Mouse (Mus musculus) embryonic facial prominence, embryonic 10.5 days (tissue): Measurements from ENCODE around the gene Tns1. TPM values are rescaled to one million over a fixed set of nuclear protein-coding genes. Genes with fewer than 3 reads are reported as not detected.

Source experiments
- DNase-seq: peaks from one replicate; pipeline ENCODE4 v3.0.0-alpha.2; 2017; ENCODE audit warnings: low spot score
- H3K27ac ChIP-seq: fragments of 300-500 bp; sonication (generic); replicated peaks from 2 replicates; pipeline ENCODE4 v1.5.1; 2016; ENCODE audit warnings: mild to moderate bottlenecking
- H3K27me3 ChIP-seq: fragments of 300-500 bp; sonication (generic); replicated peaks from 2 replicates; pipeline ENCODE4 v1.6.1; 2016; ENCODE audit warnings: low read depth, mild to moderate bottlenecking; ENCODE audit not compliant: poor library complexity, severe bottlenecking
- H3K36me3 ChIP-seq: fragments of 300-500 bp; sonication (generic); replicated peaks from 2 replicates; pipeline ENCODE4 v1.6.1; 2016; ENCODE audit warnings: mild to moderate bottlenecking, moderate library complexity
- H3K4me1 ChIP-seq: fragments of 300-500 bp; sonication (generic); 2 replicates; pipeline ENCODE4 v1.6.1; 2016
- H3K4me3 ChIP-seq: fragments of 300-500 bp; sonication (generic); 2 replicates; pipeline ENCODE4 v1.5.1; 2016; ENCODE audit warnings: mild to moderate bottlenecking, moderate library complexity
- H3K9me3 ChIP-seq: fragments of 300-500 bp; sonication (generic); 2 replicates; pipeline ENCODE4 v1.6.1; 2016; ENCODE audit warnings: mild to moderate bottlenecking
- WGBS: fragments of 180-500 bp; shearing (Covaris S2); methylation state at CpG from one replicate; pipeline ENCODE4 v1.1.7; 2016; 5-methylcytosine and 5-hydroxymethylcytosine counted together
- polyA plus RNA-seq: library from polyadenylated mRNA; unstranded; fragments of >200 nt; fragmentation: Nextera tagmentation; extraction: Ambion mirVana; gene quantifications from 2 replicates; pipeline ENCODE4 v1.2.1, GENCODE M21; 2016

Tns1 gene
- polyA plus RNA-seq, 1 experiment from 2014 or later = 27.4 TPM

DNA sequence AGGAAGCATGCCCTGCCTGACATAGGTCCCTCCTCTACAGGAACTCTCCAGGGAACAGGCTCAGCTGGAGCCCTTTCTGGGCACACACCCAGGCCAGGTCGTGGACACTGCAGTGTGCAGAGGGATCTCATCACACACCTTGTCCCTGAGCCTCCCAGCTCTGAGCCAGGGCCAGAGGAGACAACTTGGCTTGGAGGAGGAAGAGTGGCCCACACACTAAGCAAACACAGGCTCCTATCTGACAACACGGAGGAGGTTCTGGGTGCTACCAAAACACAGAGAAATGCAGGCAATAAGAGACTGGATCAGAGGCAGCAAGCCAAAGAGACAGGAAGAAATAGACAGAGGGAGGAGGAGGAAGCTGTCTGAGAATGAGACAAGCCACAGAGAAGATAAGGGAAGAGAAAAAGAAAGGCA is 42.7 kb downstream of the Tns1 start:
- H3K27ac ChIP-seq = peak overlapping the region; percentile 16; the same call in 1 of the 2 replicates
- DNase-seq = no peak
- no peaks in the 10 kb centered on the region for H3K9me3 ChIP-seq
- H3K27me3 ChIP-seq = no peaks in the 10 kb centered on the region
- peaks cover 55% of the 10 kb centered on the region for H3K4me1 ChIP-seq
- no peak overlapping the region for H3K4me3 ChIP-seq
- WGBS = 60% methylated on average over 2 of the region's 2 CpGs
- H3K36me3 ChIP-seq = peaks cover 25% of the 10 kb centered on the region

GRCm38 (mm10) chr1:74077353-74077752 is 46.9 kb downstream of the Tns1 start:
- Histone ChIP-seq H3K9me3 (no peaks in the 10 kb centered on the region), H3K36me3 (peaks cover 55% of the 10 kb centered on the region), H3K27me3 (no peaks in the 10 kb centered on the region), H3K27ac (no peak overlapping the region), H3K4me1 (peaks cover 28% of the 10 kb centered on the region), H3K4me3 (no peak overlapping the region)
- WGBS = 11% methylated on average over 2 of the region's 2 CpGs
- DNase-seq = peak; percentile 80

- Histone ChIP-seq H3K27me3 (no peaks in the 10 kb centered on the region), H3K36me3 (peaks cover 65% of the 10 kb centered on the region), H3K4me1 (peaks cover 19% of the 10 kb centered on the region), H3K4me3 (no peak overlapping the region), H3K27ac (no peak overlapping the region), H3K9me3 (no peaks in the 10 kb centered on the region)
- DNase-seq = no peak
- 85% methylated on average over 4 of the region's 4 CpGs for WGBS
Observed at GRCm38 (mm10) chr1:74076230-74076629, 48.0 kb downstream of the Tns1 start.

DNA sequence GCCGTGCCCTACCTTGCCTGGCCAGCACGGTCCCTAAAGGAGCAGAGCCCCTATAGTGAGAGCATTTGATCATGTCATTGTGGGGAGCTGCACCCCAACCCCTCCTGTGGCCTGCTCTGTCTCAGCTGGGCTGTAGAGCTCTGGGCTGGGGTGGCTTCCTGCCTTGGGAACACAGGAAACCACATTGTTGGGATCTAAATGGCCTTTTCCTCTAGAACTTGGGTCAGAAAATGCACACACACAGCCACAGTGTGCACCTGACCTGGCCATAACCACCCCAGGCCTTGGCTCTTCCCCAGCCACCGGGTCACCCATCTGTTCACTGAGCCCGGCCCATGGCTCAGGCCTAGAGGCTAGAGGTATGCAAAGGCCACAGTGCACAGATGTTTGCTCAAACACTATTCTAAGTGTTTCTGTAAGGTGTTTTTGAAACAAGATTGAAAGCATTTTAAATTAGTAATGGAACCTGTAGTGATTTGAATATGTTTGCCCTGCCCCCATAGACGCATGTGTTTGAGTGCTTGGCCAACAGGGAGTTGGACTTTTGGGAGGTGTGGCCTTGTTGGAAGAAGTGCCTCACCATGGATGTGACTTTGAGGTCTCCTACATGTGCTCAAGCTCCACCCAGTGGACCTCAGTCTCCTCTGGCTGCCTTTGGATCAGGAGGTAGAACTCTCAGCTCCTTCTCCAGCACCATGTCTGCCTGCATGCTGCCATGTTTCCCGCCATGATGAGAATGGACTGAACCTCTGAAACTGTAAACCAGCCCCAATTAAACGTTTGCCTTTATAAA is 49.4 kb downstream of the Tns1 start:
- H3K27me3 ChIP-seq = peaks cover 2% of the 10 kb centered on the region
- H3K27ac ChIP-seq = no peak overlapping the region
- WGBS = 89% methylated on average over 7 of the region's 7 CpGs
- no peak overlapping the region for H3K4me3 ChIP-seq
- H3K9me3 ChIP-seq = no peaks in the 10 kb centered on the region
- peaks cover 25% of the 10 kb centered on the region for H3K4me1 ChIP-seq
- no peak for DNase-seq
- peaks cover 71% of the 10 kb centered on the region for H3K36me3 ChIP-seq

DNA sequence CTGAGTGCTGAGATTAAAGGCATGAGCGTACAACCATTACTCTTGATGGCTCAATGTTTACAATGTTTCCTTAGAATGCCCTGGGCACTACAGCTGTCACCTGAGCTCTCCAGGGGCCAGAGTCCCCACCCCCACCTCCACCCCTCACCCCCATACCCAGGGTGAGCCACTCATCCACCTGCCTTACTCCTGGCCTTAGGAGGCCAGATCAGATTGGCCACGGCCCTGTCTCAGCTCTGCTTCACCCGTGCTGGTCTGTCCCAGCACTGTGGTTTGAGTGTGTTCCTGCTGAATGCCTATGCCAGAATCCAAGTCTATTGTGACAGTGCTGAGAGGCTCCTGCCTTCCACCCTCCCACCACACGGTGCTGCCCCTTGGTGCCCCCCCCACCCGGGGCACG is 50.5 kb downstream of the Tns1 start:
- Histone ChIP-seq H3K4me3 (no peak overlapping the region), H3K4me1 (peaks cover 36% of the 10 kb centered on the region), H3K36me3 (peaks cover 61% of the 10 kb centered on the region), H3K27me3 (peaks cover 13% of the 10 kb centered on the region), H3K9me3 (no peaks in the 10 kb centered on the region), H3K27ac (no peak overlapping the region)
- no peak for DNase-seq
- 82% methylated on average over 6 of the region's 6 CpGs for WGBS

DNA sequence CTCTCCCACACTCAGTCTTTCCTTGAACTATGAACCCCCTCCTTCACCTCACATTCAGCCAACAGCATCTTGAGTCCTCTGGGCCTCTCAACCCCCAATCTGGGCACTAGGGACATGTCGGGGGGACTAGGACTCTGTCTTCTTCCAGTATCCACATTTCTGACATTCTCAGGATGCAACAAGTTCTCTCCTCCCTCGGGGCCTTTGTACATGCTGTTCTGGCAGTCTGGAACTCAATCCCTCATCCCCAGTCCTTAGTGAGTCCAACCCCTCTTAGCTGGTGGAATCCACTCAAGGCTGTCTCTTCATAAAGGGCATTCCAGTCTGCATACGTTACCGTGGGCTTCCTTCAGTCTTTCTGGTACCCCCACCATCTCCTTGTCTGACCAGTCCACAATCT is 53.5 kb downstream of the Tns1 start:
- 88% methylated on average over 4 of the region's 4 CpGs for WGBS
- Histone ChIP-seq H3K27me3 (peaks cover 42% of the 10 kb centered on the region), H3K9me3 (no peaks in the 10 kb centered on the region), H3K36me3 (peaks cover 52% of the 10 kb centered on the region), H3K27ac (no peak overlapping the region), H3K4me3 (no peak overlapping the region), H3K4me1 (peaks cover 60% of the 10 kb centered on the region)
- DNase-seq = no peak

GRCm38 (mm10) chr1:74070001-74070551 is 54.2 kb downstream of the Tns1 start:
- Histone ChIP-seq H3K36me3 (peaks cover 51% of the 10 kb centered on the region), H3K4me1 (peaks cover 60% of the 10 kb centered on the region), H3K9me3 (no peaks in the 10 kb centered on the region), H3K27ac (no peak overlapping the region), H3K4me3 (no peak overlapping the region), H3K27me3 (peaks cover 42% of the 10 kb centered on the region)
- DNase-seq = no peak
- 73% methylated on average over 7 of the region's 7 CpGs for WGBS

- Histone ChIP-seq H3K9me3 (no peaks in the 10 kb centered on the region), H3K27ac (peak overlapping the region; percentile 83), H3K36me3 (peaks cover 46% of the 10 kb centered on the region), H3K4me1 (peaks cover 53% of the 10 kb centered on the region), H3K4me3 (peak overlapping the region; percentile 54), H3K27me3 (peaks cover 42% of the 10 kb centered on the region)
- DNase-seq = no peak
- 31% methylated on average over 9 of the region's 9 CpGs for WGBS
Observed at GRCm38 (mm10) chr1:74069085-74069835, 55.0 kb downstream of the Tns1 start.

GRCm38 (mm10) chr1:74068366-74069084 is 55.7 kb downstream of the Tns1 start:
- H3K27me3 ChIP-seq = peaks cover 42% of the 10 kb centered on the region
- H3K36me3 ChIP-seq = peaks cover 46% of the 10 kb centered on the region
- 3% methylated on average over 41 of the region's 41 CpGs for WGBS
- peaks cover 50% of the 10 kb centered on the region for H3K4me1 ChIP-seq
- H3K27ac ChIP-seq = peak overlapping the region; percentile 83
- peak; percentile 72 for DNase-seq
- H3K9me3 ChIP-seq = no peaks in the 10 kb centered on the region
- H3K4me3 ChIP-seq = peak overlapping the region; percentile 54

- Histone ChIP-seq H3K4me3 (peak overlapping the region; percentile 54), H3K4me1 (peaks cover 52% of the 10 kb centered on the region), H3K36me3 (peaks cover 49% of the 10 kb centered on the region), H3K9me3 (no peaks in the 10 kb centered on the region), H3K27me3 (peaks cover 42% of the 10 kb centered on the region), H3K27ac (peak overlapping the region; percentile 83)
- no peak for DNase-seq
- 21% methylated on average over 14 of the region's 14 CpGs for WGBS
Observed at GRCm38 (mm10) chr1:74067866-74068265, 56.4 kb downstream of the Tns1 start.

DNA sequence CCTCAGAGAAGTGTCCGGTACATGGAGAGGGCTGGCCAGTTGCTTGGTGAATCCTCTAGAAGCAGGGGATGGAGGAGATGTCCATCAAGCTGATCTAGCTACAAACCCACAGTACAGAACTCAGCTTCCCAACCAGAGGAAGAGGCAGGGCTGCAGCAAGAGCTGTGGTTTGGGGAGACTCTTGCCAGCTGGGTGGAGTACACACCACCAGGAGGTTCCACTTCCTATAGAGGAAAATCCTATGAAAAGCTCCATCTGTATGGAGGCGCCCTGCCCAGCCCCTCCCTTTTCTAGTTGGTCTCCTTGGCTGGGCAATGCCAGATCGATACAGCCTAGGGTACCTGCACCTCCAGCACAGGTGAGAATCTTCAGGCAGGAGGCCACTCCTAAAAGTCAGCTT is 57.7 kb downstream of the Tns1 start:
- H3K36me3 ChIP-seq = peaks cover 42% of the 10 kb centered on the region
- no peak overlapping the region for H3K27ac ChIP-seq
- peaks cover 47% of the 10 kb centered on the region for H3K4me1 ChIP-seq
- H3K9me3 ChIP-seq = no peaks in the 10 kb centered on the region
- DNase-seq = no peak
- WGBS = 81% methylated on average over 3 of the region's 3 CpGs
- no peak overlapping the region for H3K4me3 ChIP-seq
- H3K27me3 ChIP-seq = peaks cover 42% of the 10 kb centered on the region

DNA sequence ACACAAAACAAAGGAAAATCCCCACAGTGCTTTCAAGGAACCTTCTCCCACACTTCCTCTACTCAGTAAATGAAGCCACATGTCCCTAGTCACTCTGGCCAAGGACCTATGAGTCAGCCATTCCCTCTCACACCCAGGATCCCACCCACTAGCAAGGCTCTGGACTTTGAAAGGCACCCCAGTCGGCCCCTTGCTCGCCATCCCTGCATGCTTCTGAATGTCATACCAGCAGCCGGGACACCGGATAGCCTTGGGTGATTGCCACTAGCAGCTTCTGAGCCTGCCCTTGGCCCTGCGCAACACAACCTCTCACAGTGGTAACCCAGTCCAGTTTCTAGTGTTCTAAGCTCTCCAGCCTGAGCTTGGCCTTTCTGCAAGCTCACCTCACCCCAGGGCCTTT is 58.2 kb downstream of the Tns1 start:
- Histone ChIP-seq H3K27ac (no peak overlapping the region), H3K9me3 (no peaks in the 10 kb centered on the region), H3K4me3 (no peak overlapping the region), H3K27me3 (peaks cover 42% of the 10 kb centered on the region), H3K36me3 (peaks cover 37% of the 10 kb centered on the region), H3K4me1 (peaks cover 47% of the 10 kb centered on the region)
- DNase-seq = no peak
- WGBS = 82% methylated on average over 5 of the region's 5 CpGs
